Mouse (Mus musculus) liver, embryonic 11.5 days (tissue): ENCODE data around the gene Cdk15. TPM values are rescaled to one million over a fixed set of nuclear protein-coding genes. Genes with fewer than 3 reads are reported as not detected.

ENCODE experiments used
- ATAC-seq: fragments of 200-750 bp; cut with Nextera tagmentation; replicated peaks from 2 replicates; pipeline ENCODE4 v1.8.0; 2017; ENCODE audit warnings: moderate number of reproducible peaks, mild to moderate bottlenecking, moderate TSS enrichment, moderate library complexity; ENCODE audit not compliant: low FRiP score
- DNase-seq: peaks from one replicate; pipeline ENCODE4 v3.0.0-alpha.2; 2017; ENCODE audit warnings: low spot score
- H3K27ac ChIP-seq: fragments of 300-500 bp; sonication (generic); 2 replicates; pipeline ENCODE4 v1.5.1; 2014; ENCODE audit warnings: mild to moderate bottlenecking, low read depth, low read length, control low read depth
- H3K27me3 ChIP-seq: fragments of 300-500 bp; sonication (generic); replicated peaks from 2 replicates; pipeline ENCODE4 v1.6.1; 2014; ENCODE audit warnings: low read length, mixed read lengths; ENCODE audit not compliant: control insufficient read depth, insufficient read depth
- H3K36me3 ChIP-seq: fragments of 300-500 bp; sonication (generic); 2 replicates; pipeline ENCODE4 v1.6.1; 2014; ENCODE audit warnings: mild to moderate bottlenecking, low read length, moderate library complexity, mixed read lengths; ENCODE audit not compliant: control insufficient read depth, insufficient read depth
- H3K4me1 ChIP-seq: fragments of 300-500 bp; sonication (generic); replicated peaks from 2 replicates; pipeline ENCODE4 v1.6.1; 2014; ENCODE audit warnings: low read length, mixed read lengths; ENCODE audit not compliant: control insufficient read depth, insufficient read depth
- H3K4me2 ChIP-seq: fragments of 300-500 bp; sonication (generic); 2 replicates; pipeline ENCODE4 v1.6.1; 2014; ENCODE audit warnings: mild to moderate bottlenecking, control low read depth, moderate library complexity
- H3K4me3 ChIP-seq: fragments of 300-500 bp; sonication (generic); 2 replicates; pipeline ENCODE4 v1.5.1; 2014; ENCODE audit warnings: low read depth, low read length, control low read depth
- H3K9ac ChIP-seq: fragments of 300-500 bp; sonication (generic); 2 replicates; pipeline ENCODE4 v1.6.1; 2014; ENCODE audit warnings: low read depth, low read length, control low read depth
- H3K9me3 ChIP-seq: fragments of 300-500 bp; sonication (generic); 2 replicates; pipeline ENCODE4 v1.6.1; 2016; ENCODE audit warnings: low read length, inconsistent platforms, mixed read lengths; ENCODE audit not compliant: control insufficient read depth
- WGBS: fragments of 180-500 bp; shearing (Covaris S2); extraction: QIAGEN DNeasy Blood & Tissue Kit; methylation state at CpG from one replicate; pipeline ENCODE4 v1.1.7; 2014; 5-methylcytosine and 5-hydroxymethylcytosine counted together
- polyA plus RNA-seq: library from polyadenylated mRNA; unstranded; fragments of >200 nt; fragmentation: Nextera tagmentation; extraction: Ambion mirVana; gene quantifications from 2 replicates; pipeline ENCODE4 v1.2.1, GENCODE M21; 2014

Cdk15 gene
- polyA plus RNA-seq, 1 experiment from 2014 or later, result 0.21 TPM

- no peak overlapping the region for H3K27ac ChIP-seq
- no peak overlapping the region for H3K4me3 ChIP-seq
- DNase-seq (no peak), ATAC-seq (no peak)
- no peak overlapping the region for H3K4me2 ChIP-seq
- H3K9ac ChIP-seq, result no peak overlapping the region
- no peaks in the 10 kb centered on the region for H3K27me3 ChIP-seq
- H3K4me1 ChIP-seq, result peaks cover 3% of the 10 kb centered on the region
- H3K9me3 ChIP-seq, result no peaks in the 10 kb centered on the region
- no peaks in the 10 kb centered on the region for H3K36me3 ChIP-seq
- 43% methylated on average over 2 of the region's 2 CpGs for WGBS
These were observed 139.3 kb downstream of the Cdk15 start for GRCm38 (mm10) chr1:59395992-59396391.

- H3K27ac ChIP-seq, result no peak overlapping the region
- H3K4me1 ChIP-seq, result no peaks in the 10 kb centered on the region; the same call in 1 of the 2 replicates
- 62% methylated on average over 2 of the region's 2 CpGs for WGBS
- no peaks in the 10 kb centered on the region for H3K9me3 ChIP-seq
- no peak overlapping the region for H3K4me3 ChIP-seq
- DNase-seq, result no peak
- H3K9ac ChIP-seq, result no peak overlapping the region
- H3K4me2 ChIP-seq, result no peak overlapping the region
- no peaks in the 10 kb centered on the region for H3K27me3 ChIP-seq
- no peaks in the 10 kb centered on the region for H3K36me3 ChIP-seq
- no peak for ATAC-seq
These were observed 143.0 kb downstream of the Cdk15 start for GRCm38 (mm10) chr1:59399554-59400325.

GRCm38 (mm10) chr1:59401253-59401652 is 144.5 kb downstream of the Cdk15 start:
- no peaks in the 10 kb centered on the region for H3K9me3 ChIP-seq
- no peaks in the 10 kb centered on the region for H3K27me3 ChIP-seq
- ATAC-seq (no peak), DNase-seq (no peak)
- no peak overlapping the region for H3K27ac ChIP-seq
- WGBS, result 64% methylated on average over 4 of the region's 4 CpGs
- H3K36me3 ChIP-seq, result no peaks in the 10 kb centered on the region
- no peak overlapping the region for H3K4me2 ChIP-seq
- no peak overlapping the region for H3K9ac ChIP-seq
- H3K4me1 ChIP-seq, result no peaks in the 10 kb centered on the region
- no peak overlapping the region for H3K4me3 ChIP-seq

Other genes starting within 250 kb of the Cdk15 start
- gene C2cd6, start 162.0 kb upstream of the Cdk15 start, polyA plus RNA-seq, result not detected in 2 replicates
- gene Tmem237, start 136.5 kb upstream of the Cdk15 start, polyA plus RNA-seq, result 20.5 and 24.1 TPM in 2 replicates
- gene Mpp4, start 93.5 kb upstream of the Cdk15 start, polyA plus RNA-seq, result 0.47 and 0.52 TPM in 2 replicates
- gene Als2, start 19.7 kb upstream of the Cdk15 start, polyA plus RNA-seq, result 13.1 and 13.9 TPM in 2 replicates
- gene Fzd7, start 225.5 kb downstream of the Cdk15 start, polyA plus RNA-seq, result 7.5 and 7.7 TPM in 2 replicates